Mouse (Mus musculus): ENCODE measurements around the gene Hoxa11.
A peak's percentile ranks its signal among the peaks of the same experiment; 100 is the strongest.

Hoxa11 gene

DNA sequence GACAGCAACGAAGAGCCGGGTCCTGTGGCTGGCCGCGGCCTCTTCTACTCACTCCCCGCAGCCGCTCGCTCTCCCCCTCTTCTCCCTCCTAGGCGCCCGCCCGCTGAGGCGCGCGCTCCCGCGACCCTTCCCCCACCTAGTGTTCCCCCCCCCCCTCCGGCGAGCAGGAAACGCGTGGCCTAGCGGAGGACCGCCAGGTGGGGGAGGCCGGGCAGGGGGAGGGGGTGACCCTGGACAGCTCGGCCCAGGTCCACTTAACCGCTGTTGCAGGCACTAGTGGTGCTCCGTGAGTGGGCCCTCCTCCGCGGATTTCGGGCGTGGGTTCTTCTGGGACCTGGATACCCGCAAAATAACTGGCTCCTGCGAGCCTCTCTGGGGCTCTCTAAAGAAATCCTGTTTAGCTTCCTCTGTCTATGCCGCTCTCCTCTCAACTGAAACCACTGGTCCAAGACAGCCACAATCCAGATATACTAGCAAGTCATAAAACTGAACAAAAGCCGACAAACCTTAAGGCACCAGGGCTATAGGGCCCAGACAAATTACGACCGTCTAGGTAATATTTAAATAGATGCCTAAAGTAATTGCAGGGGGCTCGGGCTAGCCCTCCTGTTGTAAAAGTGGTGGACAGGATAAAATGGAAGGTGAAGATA is 15.0 kb downstream of the Hoxa11 start, which contains the start of gene Hoxa9:
TSS of gene Hoxa9 (minus strand) at position 574 of the 650 bp plus-strand sequence.
- DNase-seq: no peak

- no peak for DNase-seq
Measured at GRCm38 (mm10) chr6:52229558-52230416, 15.8 kb downstream of the Hoxa11 start.

DNA sequence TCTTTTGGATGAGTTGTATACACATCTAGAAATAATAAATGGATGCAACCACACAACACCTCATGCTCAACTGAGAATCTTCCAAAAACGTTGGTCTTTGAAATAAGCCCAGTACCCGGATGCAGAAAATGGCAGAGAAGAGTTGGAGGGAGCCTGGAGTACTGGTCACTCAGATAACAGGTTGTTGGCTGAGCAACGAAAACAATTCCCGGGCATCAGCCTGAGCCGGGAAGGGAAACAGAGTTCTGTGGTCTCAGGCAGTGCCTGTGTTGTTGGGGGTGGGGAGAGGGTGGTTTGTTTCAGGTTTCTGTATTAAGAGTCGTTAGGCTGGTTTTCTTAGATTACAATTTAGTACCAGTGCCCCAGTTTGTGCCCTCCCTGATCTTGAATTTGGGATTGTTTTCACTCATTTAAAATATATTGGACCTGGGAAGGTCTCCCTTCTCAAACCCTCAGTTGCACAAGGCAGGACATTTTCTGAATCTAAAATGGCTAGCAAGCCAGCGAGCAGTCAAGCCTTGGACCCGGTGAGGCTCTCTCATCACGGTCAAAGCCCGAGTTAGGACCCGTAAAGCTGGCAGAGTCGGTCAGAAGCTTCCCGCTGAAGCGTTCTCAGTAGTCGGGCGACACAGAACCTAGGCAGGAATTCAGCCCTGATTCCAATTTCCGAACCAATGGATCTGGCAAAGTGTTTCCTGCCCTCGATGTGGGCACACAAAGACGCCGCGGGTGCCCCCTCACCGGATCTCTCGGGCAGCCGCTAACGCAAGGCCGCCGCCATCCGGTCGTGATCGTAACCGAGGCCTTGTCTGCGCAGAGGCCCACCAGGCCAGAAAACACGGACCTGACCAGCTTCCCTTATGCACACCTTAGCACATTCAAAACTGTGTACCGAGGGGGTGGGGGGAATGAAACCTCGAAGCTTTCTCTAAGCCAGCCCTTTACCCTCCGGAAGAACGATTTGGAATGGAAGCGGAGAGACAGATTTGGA is 16.8 kb downstream of the Hoxa11 start:
- no peak for DNase-seq

DNA sequence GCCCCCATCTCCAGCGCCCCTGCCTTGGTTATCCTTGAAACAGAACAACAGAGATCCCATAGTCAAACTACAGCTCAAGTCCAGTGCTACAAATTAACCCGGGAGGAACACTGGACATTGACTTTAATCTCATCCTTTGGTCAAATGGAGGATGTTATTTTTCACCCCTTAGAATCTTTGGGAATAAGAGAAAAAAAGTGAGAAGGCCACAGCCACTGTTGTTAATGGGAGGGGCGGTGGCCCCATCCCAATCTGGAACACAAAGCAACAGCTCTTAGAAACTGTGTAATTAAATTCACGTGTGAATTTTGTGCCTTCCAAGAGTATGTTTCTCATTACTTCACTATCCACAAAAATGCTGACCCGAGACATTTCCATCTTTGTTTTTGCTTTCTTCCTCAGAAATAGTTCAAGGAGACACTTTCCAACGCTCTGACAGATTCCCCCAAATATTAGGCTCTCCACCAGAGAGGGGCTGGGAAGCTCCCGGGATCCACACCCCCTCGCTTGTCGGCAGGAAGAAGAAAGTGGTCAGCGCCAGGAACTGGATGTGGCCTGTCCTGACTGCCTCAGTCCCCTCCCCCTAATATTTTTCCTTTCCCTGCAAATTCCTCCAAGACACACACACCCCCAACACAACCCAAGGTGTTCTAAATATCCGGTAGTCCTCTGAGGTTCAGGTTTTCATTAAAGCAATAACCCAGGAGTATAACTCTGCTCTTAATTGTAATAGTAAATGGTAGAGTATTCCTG is 18.0 kb downstream of the Hoxa11 start:
- DNase-seq: no peak

DNA sequence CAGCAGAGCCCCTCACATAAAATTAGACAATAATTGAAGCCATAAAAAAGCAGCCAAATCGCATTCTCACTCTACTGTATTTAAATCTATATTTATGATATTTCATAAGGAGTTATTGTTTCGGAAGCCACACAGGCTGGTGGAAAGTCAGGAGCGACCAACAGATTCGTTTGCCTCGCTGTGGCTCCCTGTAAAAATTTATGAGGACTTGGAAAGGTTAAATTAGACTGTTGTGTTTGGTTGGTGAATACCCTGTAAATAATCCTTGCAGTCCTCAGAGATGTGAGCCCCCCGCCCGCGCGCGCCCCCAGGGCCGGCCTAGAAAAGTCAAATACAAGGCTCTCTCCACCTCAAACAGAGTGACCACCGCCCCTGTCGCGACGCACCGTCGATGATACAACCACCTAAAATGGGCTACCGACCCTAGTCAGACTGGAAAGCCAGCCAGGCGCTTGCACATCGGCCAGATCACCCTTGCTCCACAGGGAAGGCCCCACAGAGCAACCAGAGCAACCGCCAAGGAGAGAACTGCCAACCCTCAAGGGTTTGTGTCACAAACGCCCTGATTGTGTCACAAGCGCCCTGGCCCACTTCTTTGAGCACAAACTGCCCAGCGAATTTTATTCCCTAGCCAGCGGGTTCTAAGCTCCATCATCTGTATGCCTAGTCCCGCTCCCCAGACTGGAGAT is 18.9 kb downstream of the Hoxa11 start:
- DNase-seq: no peak

GRCm38 (mm10) chr6:52225612-52226568 is 19.7 kb downstream of the Hoxa11 start:
- no peak for DNase-seq

DNA sequence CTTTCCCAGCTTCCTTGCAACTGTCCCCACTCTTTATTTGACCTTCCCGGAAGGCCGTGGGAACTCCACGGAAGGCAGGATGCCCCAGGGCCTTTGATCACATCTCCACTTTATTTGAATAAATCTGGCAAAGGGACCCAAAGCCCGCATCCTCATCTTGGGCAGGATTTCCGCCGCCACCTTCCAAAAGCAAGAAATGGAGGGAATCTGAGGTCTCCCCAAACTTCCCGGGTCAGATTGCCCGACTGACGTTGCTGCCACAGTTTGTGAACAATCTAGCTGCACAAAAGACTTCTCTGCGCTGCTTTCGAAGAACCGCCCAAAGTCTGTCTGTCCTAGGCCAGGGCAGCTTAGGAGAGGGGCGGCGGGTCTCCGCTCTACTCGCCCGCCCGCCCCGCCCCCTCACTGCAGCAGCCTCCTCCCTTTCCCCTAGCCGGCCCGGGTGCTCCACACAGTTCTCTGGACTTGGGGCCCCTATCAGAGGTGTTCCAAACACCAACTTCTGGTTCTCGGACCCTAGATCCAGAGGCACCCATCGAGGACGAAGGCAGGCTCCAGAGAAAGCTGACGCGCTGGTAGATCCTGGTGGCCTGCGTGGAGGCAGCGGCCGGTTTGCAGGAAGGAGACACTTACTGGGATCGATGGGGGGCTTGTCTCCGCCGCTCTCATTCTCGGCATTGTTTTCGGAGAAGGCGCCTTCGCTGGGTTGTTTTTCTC is 20.6 kb downstream of the Hoxa11 start:
- DNase-seq: no peak

GRCm38 (mm10) chr6:52223939-52224760 is 21.5 kb downstream of the Hoxa11 start:
- DNase-seq: no peak

DNA sequence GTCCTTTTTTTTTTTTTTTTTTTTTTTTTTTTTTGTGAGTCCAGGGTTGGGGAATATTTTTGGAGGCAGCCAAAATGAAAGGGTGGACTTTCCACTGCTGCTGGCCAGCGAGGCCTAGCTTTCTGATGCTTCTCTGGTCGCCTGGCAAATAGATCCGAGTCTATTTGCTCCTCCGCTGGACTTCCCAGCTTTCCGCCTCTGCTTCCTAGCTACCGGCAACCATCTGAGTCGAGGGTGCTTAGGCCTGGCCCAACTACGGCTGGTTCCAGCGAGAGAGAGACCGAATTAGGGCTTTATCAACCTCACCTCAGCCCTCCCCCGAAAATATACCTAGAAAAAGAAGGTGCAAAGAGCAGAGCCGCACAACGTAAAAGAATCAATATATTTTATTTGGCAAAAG is 22.9 kb downstream of the Hoxa11 start:
- DNase-seq: no peak

- DNase-seq: no peak
Measured at GRCm38 (mm10) chr6:52221993-52222685, 23.5 kb downstream of the Hoxa11 start.

GRCm38 (mm10) chr6:52221337-52221992 is 24.1 kb downstream of the Hoxa11 start, which contains the start of gene Hoxa7:
TSS of gene Hoxa7 (minus strand) at chr6:52221854.
- DNase-seq: peak; percentile 72

GRCm38 (mm10) chr6:52220865-52221310 is 24.7 kb downstream of the Hoxa11 start:
- DNase-seq: no peak

GRCm38 (mm10) chr6:52220003-52220864 is 25.4 kb downstream of the Hoxa11 start:
- no peak for DNase-seq

DNA sequence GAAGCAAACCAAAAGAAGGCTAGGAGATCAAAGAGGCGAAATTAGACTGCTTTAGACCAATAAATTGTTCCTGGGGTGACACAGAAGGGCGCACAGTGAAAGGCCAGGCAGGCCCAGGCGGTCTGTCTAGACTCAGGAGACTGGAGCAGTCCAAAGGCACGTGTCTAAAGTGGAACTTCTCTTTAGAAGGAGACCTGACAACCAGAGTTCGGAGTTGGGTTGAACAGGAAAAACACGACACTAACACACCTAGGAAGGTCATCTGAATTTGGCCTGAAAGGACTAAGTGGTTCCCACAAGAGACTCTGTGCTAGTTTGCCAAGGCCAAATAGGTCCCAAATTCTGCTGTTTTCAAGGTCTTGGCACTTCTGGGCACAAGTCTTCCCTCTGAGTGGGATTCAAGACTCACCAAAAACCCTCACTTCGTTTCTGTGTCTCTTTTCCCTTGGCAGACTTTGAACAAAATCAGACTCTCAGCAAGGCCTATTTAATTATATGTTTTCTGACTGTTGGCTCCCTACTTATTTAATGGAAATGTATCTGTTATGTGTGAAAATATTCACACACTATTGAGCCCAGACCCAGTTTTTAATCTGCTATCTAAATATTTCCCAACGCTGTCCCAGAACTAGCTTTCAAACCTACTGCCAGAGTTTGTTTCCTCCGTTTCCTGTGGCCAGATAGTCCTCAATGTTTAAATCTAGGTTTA is 26.2 kb downstream of the Hoxa11 start:
- no peak for DNase-seq

- no peak for DNase-seq
Measured at GRCm38 (mm10) chr6:52218643-52219215, 26.9 kb downstream of the Hoxa11 start.
